Comparison of ENCODE assay signal across 9 mouse cellular contexts in the genomic region with DNA sequence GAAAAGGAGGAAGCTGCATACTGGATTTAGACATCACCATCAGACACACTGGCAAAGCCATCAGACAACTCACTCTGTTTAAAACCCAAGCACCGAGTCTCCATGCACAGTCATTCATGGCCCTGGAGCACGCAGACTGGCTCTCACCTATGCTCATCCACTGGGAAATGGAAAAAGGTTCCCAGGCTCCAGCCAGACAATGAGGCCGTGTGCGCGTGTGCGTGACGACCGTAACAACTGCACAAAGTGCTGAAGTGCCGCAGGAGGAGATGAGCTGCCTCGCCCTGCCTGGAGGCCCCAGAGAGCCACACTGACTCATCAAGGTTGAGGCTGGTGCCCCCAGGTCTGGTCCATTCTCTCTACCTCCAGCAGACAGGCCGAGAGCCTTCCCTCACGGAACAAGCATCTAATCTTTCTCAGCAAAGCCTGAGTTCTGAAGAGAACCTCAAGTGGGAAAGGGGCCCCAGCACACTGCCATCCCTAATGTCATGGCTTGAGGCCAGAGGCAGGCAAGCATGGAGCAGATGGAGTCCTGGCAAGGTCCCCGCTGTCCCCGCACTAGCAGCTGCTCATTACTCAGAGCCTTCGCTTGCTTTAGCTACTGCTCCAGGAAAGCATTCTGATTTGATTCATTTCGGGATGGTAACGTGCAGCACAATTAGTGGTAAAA. TPM values are rescaled to one million over a fixed set of nuclear protein-coding genes. Genes with fewer than 3 reads are reported as not detected.
DNase-seq lines count a peak whose midpoint lies in the region; ATAC-seq lines count a peak whose summit lies in the region.
"Had no signal": no experiment of that assay in that cellular context is flagged by ENCODE, and none has a peak within 500 bp of the region (broad histone marks: within the 10 kb centered on the region; RNA-seq: fewer than 3 reads in every experiment).

No protein-coding gene starts in this region.

- H3K27me3 ChIP-seq in heart, embryonic 13.5 days (replicated peaks): no peaks in the 10 kb centered on the region
- H3K27me3 ChIP-seq in heart, embryonic 11.5 days (ENCODE audit: control insufficient read depth, insufficient read depth, low read length): no peaks in the 10 kb centered on the region
- H3K27me3 ChIP-seq in hindbrain, embryonic 12.5 days: no peaks in the 10 kb centered on the region
- H3K27me3 ChIP-seq in midbrain, embryonic 13.5 days: no peaks in the 10 kb centered on the region
- H3K27me3 ChIP-seq: CH12.LX had no signal

- H3K4me2 ChIP-seq in heart, embryonic 13.5 days: peak overlapping the region; percentile 27; the same call in 1 of the 2 replicates
- H3K4me2 ChIP-seq in heart, embryonic 11.5 days: no peak overlapping the region
- H3K4me2 ChIP-seq in hindbrain, embryonic 12.5 days (replicated peaks): no peak overlapping the region
- H3K4me2 ChIP-seq in midbrain, embryonic 13.5 days (replicated peaks): no peak overlapping the region

- ATAC-seq in heart, embryonic 13.5 days (ENCODE audit: extremely low read depth, insufficient number of reproducible peaks, low FRiP score, low TSS enrichment): no peak
- ATAC-seq in heart, embryonic 11.5 days (replicated peaks; ENCODE audit: insufficient number of reproducible peaks, low FRiP score, low TSS enrichment): no peak
- ATAC-seq in hindbrain, embryonic 12.5 days (ENCODE audit: low FRiP score): peak; percentile 52; the same call in 1 of the 2 replicates
- peak; percentile 76 for ATAC-seq in midbrain, embryonic 13.5 days

- no peaks in the 10 kb centered on the region for H3K9me3 ChIP-seq in heart, embryonic 13.5 days
- no peaks in the 10 kb centered on the region for H3K9me3 ChIP-seq in heart, embryonic 11.5 days (replicated peaks; ENCODE audit: control insufficient read depth, low read length)
- H3K9me3 ChIP-seq in hindbrain, embryonic 12.5 days (replicated peaks): no peaks in the 10 kb centered on the region
- no peaks in the 10 kb centered on the region for H3K9me3 ChIP-seq in midbrain, embryonic 13.5 days

- H3K4me1 ChIP-seq in heart, embryonic 13.5 days: peaks cover 28% of the 10 kb centered on the region
- peaks cover 13% of the 10 kb centered on the region for H3K4me1 ChIP-seq in heart, embryonic 11.5 days (ENCODE audit: control insufficient read depth, insufficient read depth, low read length)
- peaks cover 16% of the 10 kb centered on the region for H3K4me1 ChIP-seq in hindbrain, embryonic 12.5 days
- peaks cover 21% of the 10 kb centered on the region for H3K4me1 ChIP-seq in midbrain, embryonic 13.5 days (replicated peaks)

- H3K4me3 ChIP-seq in heart, embryonic 13.5 days: no peak overlapping the region
- H3K4me3 ChIP-seq in heart, embryonic 11.5 days (ENCODE audit: low read depth, low read length): no peak overlapping the region
- H3K4me3 ChIP-seq in hindbrain, embryonic 12.5 days: no peak overlapping the region
- H3K4me3 ChIP-seq in midbrain, embryonic 13.5 days (replicated peaks): no peak overlapping the region

- H3K9ac ChIP-seq in heart, embryonic 13.5 days: no peak overlapping the region
- H3K9ac ChIP-seq in heart, embryonic 11.5 days (ENCODE audit: low read depth, low read length): no peak overlapping the region
- H3K9ac ChIP-seq in hindbrain, embryonic 12.5 days: no peak overlapping the region
- 0 out of 2 replicates have a peak overlapping the region, but pooled peaks have one; percentile 33 for H3K9ac ChIP-seq in midbrain, embryonic 13.5 days (replicated peaks)

- H3K27ac ChIP-seq in heart, embryonic 13.5 days (replicated peaks): peak overlapping the region; percentile 48
- H3K27ac ChIP-seq in heart, embryonic 11.5 days (ENCODE audit: low read depth, low read length): no peak overlapping the region
- H3K27ac ChIP-seq in hindbrain, embryonic 12.5 days: peak overlapping the region; percentile 66
- peak overlapping the region; percentile 46 for H3K27ac ChIP-seq in midbrain, embryonic 13.5 days

- H3K36me3 ChIP-seq in heart, embryonic 13.5 days: peaks cover 85% of the 10 kb centered on the region
- peaks cover 18% of the 10 kb centered on the region for H3K36me3 ChIP-seq in heart, embryonic 11.5 days (ENCODE audit: control insufficient read depth, insufficient read depth, low read length)
- peaks cover 38% of the 10 kb centered on the region for H3K36me3 ChIP-seq in hindbrain, embryonic 12.5 days
- H3K36me3 ChIP-seq in midbrain, embryonic 13.5 days: peaks cover 57% of the 10 kb centered on the region

- 56% methylated on average over 17 of the region's 17 CpGs for WGBS in heart, embryonic 13.5 days
- 71% methylated on average over 17 of the region's 17 CpGs for WGBS in heart, embryonic 11.5 days (ENCODE audit: insufficient replicate concordance)
- 80% methylated on average over 17 of the region's 17 CpGs for WGBS in hindbrain, embryonic 12.5 days
- 59% methylated on average over 17 of the region's 17 CpGs for WGBS in midbrain, embryonic 13.5 days

- DNase-seq in cerebellum, adult 11 months: peak; percentile 92
- DNase-seq in adipocyte (ENCODE audit: low spot score): no peak
- DNase-seq in thymus, postnatal 36 days: no peak
- DNase-seq in urinary bladder, adult 18-20 months (ENCODE audit: low spot score in 2 of 2): no peak

RNA-seq across cellular contexts. Expression of a gene that starts 47.0 kb away (rescaled TPM):
- 21.5 and 22.0 TPM in 2 replicates for polyA plus RNA-seq in heart, embryonic 13.5 days (2015; fragmentation: Nextera tagmentation; extraction: Ambion mirVana)
- polyA plus RNA-seq in heart, embryonic 11.5 days (2014; fragmentation: Nextera tagmentation; extraction: Ambion mirVana): 16.8 and 18.6 TPM in 2 replicates
- 42.0 and 45.0 TPM in 2 replicates for polyA plus RNA-seq in hindbrain, embryonic 12.5 days (2016; fragmentation: Nextera tagmentation; extraction: Ambion mirVana)
- polyA plus RNA-seq in midbrain, embryonic 13.5 days (2015; fragmentation: Nextera tagmentation; extraction: Ambion mirVana): 22.5 and 25.6 TPM in 2 replicates

RNA-seq across cellular contexts. Expression of a gene that starts 56.2 kb away (rescaled TPM):
- not detected in 2 replicates for polyA plus RNA-seq in heart, embryonic 13.5 days (2015; fragmentation: Nextera tagmentation; extraction: Ambion mirVana)
- polyA plus RNA-seq in heart, embryonic 11.5 days (2014; fragmentation: Nextera tagmentation; extraction: Ambion mirVana): not detected in 2 replicates
- polyA plus RNA-seq in hindbrain, embryonic 12.5 days (2016; fragmentation: Nextera tagmentation; extraction: Ambion mirVana): 1.8 TPM in 2 replicates
- polyA plus RNA-seq in midbrain, embryonic 13.5 days (2015; fragmentation: Nextera tagmentation; extraction: Ambion mirVana): 0.68 and 0.73 TPM in 2 replicates

Comparison
In these comparisons a context has a peak if more than half of its experiments do, and no peak if none do; other contexts are left out.
1. ATAC-seq: peak in hindbrain, embryonic 12.5 days (single experiment) and midbrain, embryonic 13.5 days (single experiment); none in heart, embryonic 13.5 days (single experiment) and heart, embryonic 11.5 days (single experiment).